Comparison of ENCODE assay signal across 33 mouse cellular contexts in the genomic region with DNA sequence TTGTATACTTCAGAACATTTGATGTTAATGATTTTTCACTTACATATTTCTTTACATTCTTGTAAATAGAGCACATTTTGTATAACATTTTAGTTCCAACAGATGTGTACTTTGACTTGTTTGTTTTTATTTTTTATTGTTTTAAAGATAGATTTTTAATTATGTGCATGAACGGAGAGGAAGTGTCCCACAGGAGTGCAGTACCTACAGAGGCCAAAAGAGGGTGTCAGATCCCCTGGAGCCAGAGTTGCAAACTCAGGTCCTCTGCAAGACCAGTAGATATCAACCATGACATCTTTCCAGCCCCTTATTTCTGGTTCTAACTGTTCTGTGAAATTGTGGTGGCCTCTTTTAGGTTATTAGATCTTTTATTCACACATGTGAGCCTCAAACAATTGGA. TPM values are rescaled to one million over a fixed set of nuclear protein-coding genes. Genes with fewer than 3 reads are reported as not detected.
DNase-seq lines count a peak whose midpoint lies in the region; ATAC-seq and TF ChIP-seq lines count a peak whose summit lies in the region.
"Had no signal": no experiment of that assay in that cellular context is flagged by ENCODE, and none has a peak within 500 bp of the region (broad histone marks: within the 10 kb centered on the region; RNA-seq: fewer than 3 reads in every experiment).

No protein-coding gene starts in this region.

- H3K4me3 ChIP-seq in hindbrain, postnatal 0 days (ENCODE audit: low read length): no peak overlapping the region
- H3K4me3 ChIP-seq in hindbrain, embryonic 10.5 days: no peak overlapping the region
- no peak overlapping the region for H3K4me3 ChIP-seq in midbrain, embryonic 11.5 days (ENCODE audit: low read depth, low read length)
- H3K4me3 ChIP-seq in midbrain, embryonic 14.5 days (replicated peaks; ENCODE audit: low read depth, low read length): no peak overlapping the region
- H3K4me3 ChIP-seq: embryonic facial prominence, embryonic 13.5 days; forebrain, embryonic 10.5 days; hindbrain, embryonic 12.5 days; liver, embryonic 12.5 days; midbrain, embryonic 10.5 days; stomach, embryonic 15.5 days had no signal

- 0 out of 2 replicates have a peak, but pooled peaks cover 3% of the 10 kb centered on the region for H3K9me3 ChIP-seq in hindbrain, postnatal 0 days (ENCODE audit: low read length)
- H3K9me3 ChIP-seq in hindbrain, embryonic 10.5 days: peaks cover 11% of the 10 kb centered on the region; the same call in 1 of the 2 replicates
- H3K9me3 ChIP-seq in midbrain, embryonic 11.5 days (ENCODE audit: control insufficient read depth, low read length): no peaks in the 10 kb centered on the region
- H3K9me3 ChIP-seq in midbrain, embryonic 14.5 days (ENCODE audit: control insufficient read depth, low read length): peaks cover 3% of the 10 kb centered on the region; the same call in 1 of the 2 replicates
- H3K9me3 ChIP-seq: forebrain, embryonic 10.5 days; stomach, embryonic 15.5 days had no signal

- ATAC-seq in hindbrain, postnatal 0 days: no peak
- no peak for ATAC-seq in midbrain, embryonic 11.5 days (ENCODE audit: low FRiP score)
- no peak for ATAC-seq in midbrain, embryonic 14.5 days (ENCODE audit: low FRiP score, low TSS enrichment)
- no peak for ATAC-seq in Patski
- ATAC-seq: forebrain, embryonic 16.5 days; intestine, embryonic 16.5 days; liver, embryonic 12.5 days; liver, postnatal 0 days had no signal

- peak; percentile 19; the same call in 1 of the 2 replicates for TF ChIP-seq CTCF in hindbrain, postnatal 0 days (IDR thresholded peaks at IDR 0.05; ENCODE audit: low read depth)
- TF ChIP-seq CTCF in Patski (IDR thresholded peaks at IDR 0.05): peak; percentile 17

- in situ Hi-C loops in Patski (cut with MboI; ENCODE audit: low pct_unique_long_range_greater_than_20kb): no loop called here

- DNase-seq in hindbrain, postnatal 0 days (ENCODE audit: low spot score): no peak
- no peak for DNase-seq in hindbrain, embryonic 10.5 days (ENCODE audit: low spot score)
- peak; percentile 45 for DNase-seq in midbrain, embryonic 11.5 days (ENCODE audit: low spot score, missing footprints)
- no peak for DNase-seq in midbrain, embryonic 14.5 days
- DNase-seq in Patski (ENCODE audit: low read depth, low spot score) (no peak), ZHBTc4 (ENCODE audit: low read depth, low spot score) (peak; percentile 21)
- DNase-seq in cerebellum, adult 8-10 months: no peak
- DNase-seq: adrenal gland, postnatal 14 days; B cell, adult 2 months; cerebellum, adult 11 months; cerebellum, adult 9-11 months; gastrocnemius, postnatal 14 days; heart, postnatal 14 days; kidney, adult 9 months; kidney, postnatal 10 days; layer of hippocampus, adult 9-11 months; left cerebral cortex, postnatal 4 days; liver, postnatal 0 days; lung, postnatal 10 days; thymus, adult 18-20 months; thymus, postnatal 25 days had no signal

- CTCF ChIA-PET in Patski (lab: Charles Lee): no interaction called here

- no peaks in the 10 kb centered on the region for H3K27me3 ChIP-seq in hindbrain, postnatal 0 days (ENCODE audit: insufficient read depth, low read length)
- no peaks in the 10 kb centered on the region for H3K27me3 ChIP-seq in hindbrain, embryonic 10.5 days (ENCODE audit: insufficient read depth, poor library complexity, severe bottlenecking)
- no peaks in the 10 kb centered on the region for H3K27me3 ChIP-seq in midbrain, embryonic 11.5 days (ENCODE audit: control insufficient read depth, insufficient read depth, low read length)
- no peaks in the 10 kb centered on the region for H3K27me3 ChIP-seq in midbrain, embryonic 14.5 days (ENCODE audit: control insufficient read depth, insufficient read depth, low read length)
- H3K27me3 ChIP-seq in Patski: peaks cover 5% of the 10 kb centered on the region
- H3K27me3 ChIP-seq: embryonic facial prominence, embryonic 13.5 days; hindbrain, embryonic 12.5 days; liver, embryonic 12.5 days; stomach, embryonic 15.5 days had no signal

- no peak overlapping the region for H3K9ac ChIP-seq in hindbrain, postnatal 0 days (replicated peaks; ENCODE audit: low read length)
- no peak overlapping the region for H3K9ac ChIP-seq in midbrain, embryonic 11.5 days (ENCODE audit: low read length)
- H3K9ac ChIP-seq in midbrain, embryonic 14.5 days (replicated peaks; ENCODE audit: low read length): no peak overlapping the region
- H3K9ac ChIP-seq: embryonic facial prominence, embryonic 13.5 days; hindbrain, embryonic 12.5 days; liver, embryonic 12.5 days; liver, postnatal 0 days; stomach, embryonic 15.5 days had no signal

- H3K36me3 ChIP-seq in hindbrain, postnatal 0 days (ENCODE audit: insufficient read depth, low read length): no peaks in the 10 kb centered on the region
- H3K36me3 ChIP-seq in hindbrain, embryonic 10.5 days: no peaks in the 10 kb centered on the region
- no peaks in the 10 kb centered on the region for H3K36me3 ChIP-seq in midbrain, embryonic 11.5 days (ENCODE audit: control insufficient read depth, insufficient read depth, low read length)
- no peaks in the 10 kb centered on the region for H3K36me3 ChIP-seq in midbrain, embryonic 14.5 days (ENCODE audit: control insufficient read depth, insufficient read depth, low read length)
- H3K36me3 ChIP-seq: embryonic facial prominence, embryonic 13.5 days; forebrain, embryonic 10.5 days; hindbrain, embryonic 12.5 days; liver, embryonic 12.5 days; midbrain, embryonic 10.5 days; stomach, embryonic 15.5 days had no signal

- H3K4me1 ChIP-seq in hindbrain, postnatal 0 days (ENCODE audit: insufficient read depth, low read length): no peaks in the 10 kb centered on the region
- no peaks in the 10 kb centered on the region for H3K4me1 ChIP-seq in hindbrain, embryonic 10.5 days (replicated peaks)
- H3K4me1 ChIP-seq in midbrain, embryonic 11.5 days (ENCODE audit: control insufficient read depth, insufficient read depth, low read length): no peaks in the 10 kb centered on the region
- no peaks in the 10 kb centered on the region for H3K4me1 ChIP-seq in midbrain, embryonic 14.5 days (ENCODE audit: control insufficient read depth, insufficient read depth, low read length)
- H3K4me1 ChIP-seq: embryonic facial prominence, embryonic 13.5 days; forebrain, embryonic 10.5 days; hindbrain, embryonic 12.5 days; liver, embryonic 12.5 days; midbrain, embryonic 10.5 days; stomach, embryonic 15.5 days had no signal

- WGBS in hindbrain, postnatal 0 days: 80% methylated on average over 1 of the region's 1 CpGs
- WGBS in hindbrain, embryonic 10.5 days: 95% methylated on average over 1 of the region's 1 CpGs
- WGBS in midbrain, embryonic 11.5 days: 97% methylated on average over 1 of the region's 1 CpGs
- WGBS in midbrain, embryonic 14.5 days: 91% methylated on average over 1 of the region's 1 CpGs

- H3K4me2 ChIP-seq in hindbrain, postnatal 0 days (ENCODE audit: low read depth, low read length): no peak overlapping the region
- no peak overlapping the region for H3K4me2 ChIP-seq in midbrain, embryonic 11.5 days
- H3K4me2 ChIP-seq in midbrain, embryonic 14.5 days (ENCODE audit: low read length): no peak overlapping the region
- H3K4me2 ChIP-seq: embryonic facial prominence, embryonic 13.5 days; hindbrain, embryonic 12.5 days; liver, embryonic 12.5 days; stomach, embryonic 15.5 days had no signal

- H3K27ac ChIP-seq in hindbrain, postnatal 0 days: no peak overlapping the region
- H3K27ac ChIP-seq in hindbrain, embryonic 10.5 days: no peak overlapping the region
- no peak overlapping the region for H3K27ac ChIP-seq in midbrain, embryonic 11.5 days (ENCODE audit: low read depth, low read length)
- no peak overlapping the region for H3K27ac ChIP-seq in midbrain, embryonic 14.5 days (replicated peaks; ENCODE audit: low read depth, low read length)
- H3K27ac ChIP-seq: embryonic facial prominence, embryonic 13.5 days; forebrain, embryonic 10.5 days; hindbrain, embryonic 12.5 days; liver, embryonic 12.5 days; midbrain, embryonic 10.5 days; stomach, embryonic 15.5 days had no signal

- POLR2A ChIA-PET in Patski (lab: Charles Lee): no interaction called here

RNA-seq across cellular contexts. Expression of a gene that starts 33.1 kb away (rescaled TPM):
- total RNA-seq in hindbrain, postnatal 0 days (2014; rRNA removed): 0.99 TPM in 1 of 2 replicates, not detected in the other
- 0.33 and 0.64 TPM in 2 replicates for polyA plus RNA-seq in hindbrain, postnatal 0 days (2015; fragmentation: Nextera tagmentation; extraction: Ambion mirVana)
- 0.55 and 0.57 TPM in 2 replicates for polyA plus RNA-seq in hindbrain, embryonic 10.5 days (2016; fragmentation: Nextera tagmentation; extraction: Ambion mirVana)
- polyA plus RNA-seq in midbrain, embryonic 11.5 days (2014; fragmentation: Nextera tagmentation; extraction: Ambion mirVana): 0.16 and 0.52 TPM in 2 replicates
- not detected in 2 replicates for polyA plus RNA-seq in midbrain, embryonic 14.5 days (2014; fragmentation: Nextera tagmentation; extraction: Ambion mirVana)
- polyA plus RNA-seq in Patski (2021): not detected
- total RNA-seq: megakaryocyte progenitor cell, adult 5-6 weeks; monocyte, adult 5-6 weeks had no signal
- polyA plus RNA-seq: forebrain, embryonic 16.5 days; liver, embryonic 12.5 days; liver, postnatal 0 days; neural tube, embryonic 14.5 days had no signal

RNA-seq across cellular contexts. Expression of a gene that starts 38.4 kb away (rescaled TPM):
- total RNA-seq in hindbrain, postnatal 0 days (2014; rRNA removed): not detected in 2 replicates
- 0.16 TPM in 1 of 2 replicates, not detected in the other for polyA plus RNA-seq in hindbrain, postnatal 0 days (2015; fragmentation: Nextera tagmentation; extraction: Ambion mirVana)
- polyA plus RNA-seq in hindbrain, embryonic 10.5 days (2016; fragmentation: Nextera tagmentation; extraction: Ambion mirVana): not detected in 2 replicates
- 0.11 TPM in 1 of 2 replicates, not detected in the other for polyA plus RNA-seq in midbrain, embryonic 11.5 days (2014; fragmentation: Nextera tagmentation; extraction: Ambion mirVana)
- not detected in 2 replicates for polyA plus RNA-seq in midbrain, embryonic 14.5 days (2014; fragmentation: Nextera tagmentation; extraction: Ambion mirVana)
- not detected for polyA plus RNA-seq in Patski (2021)
- total RNA-seq: adrenal gland, postnatal 14 days; ES-E14; left cerebral cortex, postnatal 4 days; megakaryocyte progenitor cell, adult 5-6 weeks; monocyte, adult 5-6 weeks had no signal
- polyA plus RNA-seq: forebrain, embryonic 10.5 days; forebrain, embryonic 16.5 days; midbrain, embryonic 10.5 days had no signal

Comparison
In these comparisons a context has a peak if more than half of its experiments do, and no peak if none do; other contexts are left out.
1. DNase-seq: peak in midbrain, embryonic 11.5 days (single experiment) and ZHBTc4 (single experiment); none in hindbrain, postnatal 0 days (single experiment), hindbrain, embryonic 10.5 days (single experiment), midbrain, embryonic 14.5 days (single experiment), Patski (single experiment) and cerebellum, adult 8-10 months (single experiment).